Mouse (Mus musculus) stomach, embryonic 14.5 days (tissue): ENCODE data around the gene Ifi27l2b. TPM values are rescaled to one million over a fixed set of nuclear protein-coding genes. Genes with fewer than 3 reads are reported as not detected.
"Not testable (repeated sequence)": the region's sequence is repeated elsewhere in the genome, so short reads cannot be mapped to it uniquely, and the experiment has no call there.

Experiments
- ATAC-seq: fragments of 200-750 bp; cut with Nextera tagmentation; 2 replicates; pipeline ENCODE4 v1.8.0; 2017; ENCODE audit warnings: low read depth, moderate TSS enrichment; ENCODE audit not compliant: insufficient number of reproducible peaks, insufficient read depth, low FRiP score
- H3K27ac ChIP-seq: fragments of 300-500 bp; sonication (generic); 2 replicates; pipeline ENCODE4 v1.5.1; 2014; ENCODE audit warnings: mild to moderate bottlenecking, low read length, moderate library complexity, mixed read lengths
- H3K27me3 ChIP-seq: fragments of 300-500 bp; sonication (generic); 2 replicates; pipeline ENCODE4 v1.6.1; 2014; ENCODE audit warnings: low read length, control low read depth, mixed read lengths; ENCODE audit not compliant: control insufficient read depth, insufficient read depth
- H3K36me3 ChIP-seq: fragments of 300-500 bp; sonication (generic); 2 replicates; pipeline ENCODE4 v1.6.1; 2014; ENCODE audit warnings: mild to moderate bottlenecking, control low read depth, low read length, moderate library complexity, mixed read lengths; ENCODE audit not compliant: control insufficient read depth, insufficient read depth
- H3K4me1 ChIP-seq: fragments of 300-500 bp; sonication (generic); 2 replicates; pipeline ENCODE4 v1.6.1; 2014; ENCODE audit warnings: low read length, control low read depth, mixed read lengths; ENCODE audit not compliant: control insufficient read depth, insufficient read depth
- H3K4me2 ChIP-seq: fragments of 300-500 bp; sonication (generic); replicated peaks from 2 replicates; pipeline ENCODE4 v1.6.1; 2014; ENCODE audit warnings: low read depth, low read length, control low read depth
- H3K4me3 ChIP-seq: fragments of 300-500 bp; sonication (generic); 2 replicates; pipeline ENCODE4 v1.5.1; 2014; ENCODE audit warnings: low read depth, low read length, control low read depth
- H3K9ac ChIP-seq: fragments of 300-500 bp; sonication (generic); replicated peaks from 2 replicates; pipeline ENCODE4 v1.6.1; 2014; ENCODE audit warnings: low read depth, mild to moderate bottlenecking, control low read depth, low read length, moderate library complexity, mixed read lengths
- H3K9me3 ChIP-seq: fragments of 300-500 bp; sonication (generic); 2 replicates; pipeline ENCODE4 v1.6.1; 2016; ENCODE audit warnings: low read depth, low read length, control low read depth; ENCODE audit not compliant: control insufficient read depth
- WGBS: fragments of 180-500 bp; shearing (Covaris S2); extraction: QIAGEN DNeasy Blood & Tissue Kit; methylation state at CpG from one replicate; pipeline ENCODE4 v1.1.7; 2014; 5-methylcytosine and 5-hydroxymethylcytosine counted together
- polyA plus RNA-seq: library from polyadenylated mRNA; unstranded; fragments of >200 nt; fragmentation: Nextera tagmentation; extraction: Ambion mirVana; gene quantifications from 2 replicates; pipeline ENCODE4 v1.2.1, GENCODE M21; 2014

Ifi27l2b gene
- polyA plus RNA-seq, 1 experiment from 2014 or later: 1.3 TPM

DNA sequence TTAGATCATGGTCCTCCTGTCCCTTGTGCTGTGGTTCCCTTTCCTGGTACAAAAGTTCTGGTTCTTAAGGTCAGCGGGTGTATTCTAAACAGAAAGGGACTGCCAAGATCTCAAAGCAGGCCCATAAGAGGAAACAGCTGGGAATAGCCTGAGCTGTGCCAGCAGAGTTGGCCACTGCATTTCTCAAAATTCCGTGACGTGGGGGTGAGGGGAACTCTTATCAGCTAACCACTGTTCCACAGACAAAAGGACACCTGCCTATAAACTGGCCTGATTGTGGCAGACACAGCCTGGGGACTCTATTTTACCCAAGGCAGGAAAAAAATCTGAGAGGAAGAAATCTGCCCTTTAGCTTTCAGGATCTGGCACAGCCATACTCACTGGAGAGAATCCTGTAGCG, 30.3 kb upstream of the Ifi27l2b start:
- H3K4me3 ChIP-seq: no peak overlapping the region
- no peak overlapping the region for H3K27ac ChIP-seq
- H3K36me3 ChIP-seq: no peaks in the 10 kb centered on the region
- no peak for ATAC-seq
- no peaks in the 10 kb centered on the region for H3K4me1 ChIP-seq
- 58% methylated on average over 4 of the region's 4 CpGs for WGBS
- no peaks in the 10 kb centered on the region for H3K27me3 ChIP-seq
- no peak overlapping the region for H3K4me2 ChIP-seq
- no peak overlapping the region for H3K9ac ChIP-seq
- H3K9me3 ChIP-seq: no peaks in the 10 kb centered on the region

DNA sequence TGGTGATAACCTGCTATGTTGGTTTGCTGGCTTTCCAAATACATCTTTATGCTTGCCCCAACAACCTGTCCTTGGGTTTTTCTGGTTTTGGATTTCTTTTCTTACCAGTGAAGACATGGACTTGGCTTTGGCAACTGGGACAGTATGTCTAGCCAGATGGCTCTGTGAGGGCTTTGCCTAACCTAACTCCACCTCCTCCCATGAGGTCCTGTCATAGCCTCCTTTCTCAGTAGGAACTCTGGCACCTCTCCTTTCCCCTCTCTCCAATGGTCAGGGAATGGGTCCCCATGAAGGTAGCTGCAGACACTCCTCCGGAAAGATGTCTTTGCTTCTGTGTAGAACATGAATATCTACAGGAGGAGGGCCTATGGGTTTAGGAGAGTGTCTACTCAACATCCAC, 29.7 kb upstream of the Ifi27l2b start:
- Histone ChIP-seq H3K27me3 (no peaks in the 10 kb centered on the region), H3K4me1 (no peaks in the 10 kb centered on the region), H3K36me3 (no peaks in the 10 kb centered on the region), H3K4me3 (no peak overlapping the region), H3K9ac (no peak overlapping the region), H3K9me3 (no peaks in the 10 kb centered on the region), H3K4me2 (no peak overlapping the region), H3K27ac (no peak overlapping the region)
- ATAC-seq: no peak
- 79% methylated on average over 1 of the region's 1 CpGs for WGBS

DNA sequence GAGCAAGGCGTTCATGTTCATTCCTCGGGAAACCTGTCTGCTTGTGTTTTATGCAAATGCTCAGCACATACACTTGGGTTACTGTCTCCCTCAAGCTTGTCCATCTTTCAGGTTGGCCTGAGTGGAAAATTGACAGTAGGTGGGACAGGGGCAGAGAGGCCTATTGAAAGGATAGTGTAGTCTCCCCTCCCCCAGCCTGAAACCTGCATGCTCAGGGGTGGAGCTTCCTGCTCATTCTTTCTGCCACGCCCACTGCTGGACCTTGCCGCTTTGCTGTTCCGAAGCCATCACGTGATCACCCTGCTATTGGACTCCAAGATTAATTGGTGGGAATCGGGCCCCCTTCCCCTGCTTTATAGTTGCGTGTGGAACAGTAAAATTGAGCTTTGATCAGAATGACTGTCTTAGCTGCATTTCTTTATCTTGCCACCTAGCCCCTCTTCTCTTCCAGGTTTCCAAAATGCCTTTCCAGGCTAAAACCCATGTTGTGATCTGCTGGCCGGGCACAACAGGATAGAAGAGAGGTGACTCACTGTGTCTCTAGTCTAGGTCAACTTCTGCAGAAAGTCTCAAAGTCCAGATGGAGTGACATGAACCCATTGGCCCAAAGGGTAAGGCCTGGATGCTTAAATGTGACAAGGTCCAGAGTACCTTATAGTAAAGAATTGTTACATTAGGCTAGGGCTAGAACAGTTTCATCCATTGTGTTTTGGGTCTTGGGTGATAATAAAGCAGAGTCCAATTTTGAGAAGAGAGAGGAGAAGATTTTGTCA, 27.4 kb upstream of the Ifi27l2b start:
- H3K4me2 ChIP-seq, H3K9me3 ChIP-seq, H3K27me3 ChIP-seq, H3K4me1 ChIP-seq, ATAC-seq, H3K9ac ChIP-seq, H3K36me3 ChIP-seq, H3K27ac ChIP-seq, H3K4me3 ChIP-seq: not testable (repeated sequence)
- 65% methylated on average over 9 of the region's 9 CpGs for WGBS

DNA sequence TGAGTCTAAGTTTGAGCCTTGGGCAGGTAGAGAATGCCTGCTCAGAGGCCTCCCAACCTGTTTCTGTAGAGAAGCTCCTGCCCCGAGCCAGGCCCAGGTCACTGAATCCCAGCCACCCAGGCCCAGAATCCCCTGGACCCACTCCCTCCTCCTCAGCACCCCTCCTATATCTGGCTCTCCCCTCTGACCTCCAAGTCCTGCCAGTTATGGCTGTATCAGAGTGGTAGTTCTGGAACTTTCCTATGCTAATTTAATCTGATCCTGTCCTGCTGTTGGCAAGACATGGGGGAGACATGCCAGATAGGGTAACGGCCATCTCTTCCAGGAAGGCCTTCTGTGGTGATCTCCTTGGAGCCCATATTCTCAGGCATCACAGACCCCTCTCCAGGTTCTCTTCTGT, 25.8 kb upstream of the Ifi27l2b start:
- H3K36me3 ChIP-seq: no peaks in the 10 kb centered on the region
- WGBS: 75% methylated on average over 2 of the region's 2 CpGs
- H3K27ac ChIP-seq: no peak overlapping the region
- no peak overlapping the region for H3K4me3 ChIP-seq
- no peaks in the 10 kb centered on the region for H3K4me1 ChIP-seq
- no peaks in the 10 kb centered on the region for H3K9me3 ChIP-seq
- no peak overlapping the region for H3K4me2 ChIP-seq
- ATAC-seq: no peak
- no peak overlapping the region for H3K9ac ChIP-seq
- no peaks in the 10 kb centered on the region for H3K27me3 ChIP-seq

DNA sequence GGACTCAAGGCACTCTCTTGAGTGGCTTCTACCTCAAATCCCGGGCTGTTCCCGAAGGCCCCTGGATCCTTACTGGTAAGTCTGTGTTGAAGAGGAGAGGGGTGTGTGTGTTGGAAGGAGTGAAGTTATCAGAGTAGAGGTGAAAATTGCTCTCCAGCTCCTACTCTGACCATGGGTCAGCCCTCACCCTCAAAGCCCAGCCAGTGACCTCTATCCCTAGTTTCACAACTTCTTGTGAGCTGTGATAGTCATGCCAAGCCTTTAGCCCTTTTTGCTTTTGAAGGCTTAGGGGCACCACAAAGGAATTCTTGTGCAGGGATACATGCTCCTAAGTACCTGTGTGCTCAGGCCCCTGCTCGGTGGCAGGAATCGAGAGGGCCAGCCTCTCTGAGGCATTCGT, 24.6 kb upstream of the Ifi27l2b start:
- no peak for ATAC-seq
- Histone ChIP-seq H3K27me3 (no peaks in the 10 kb centered on the region), H3K36me3 (no peaks in the 10 kb centered on the region), H3K4me2 (no peak overlapping the region), H3K4me3 (no peak overlapping the region), H3K9me3 (no peaks in the 10 kb centered on the region), H3K9ac (no peak overlapping the region), H3K4me1 (no peaks in the 10 kb centered on the region), H3K27ac (no peak overlapping the region)
- 80% methylated on average over 5 of the region's 5 CpGs for WGBS

DNA sequence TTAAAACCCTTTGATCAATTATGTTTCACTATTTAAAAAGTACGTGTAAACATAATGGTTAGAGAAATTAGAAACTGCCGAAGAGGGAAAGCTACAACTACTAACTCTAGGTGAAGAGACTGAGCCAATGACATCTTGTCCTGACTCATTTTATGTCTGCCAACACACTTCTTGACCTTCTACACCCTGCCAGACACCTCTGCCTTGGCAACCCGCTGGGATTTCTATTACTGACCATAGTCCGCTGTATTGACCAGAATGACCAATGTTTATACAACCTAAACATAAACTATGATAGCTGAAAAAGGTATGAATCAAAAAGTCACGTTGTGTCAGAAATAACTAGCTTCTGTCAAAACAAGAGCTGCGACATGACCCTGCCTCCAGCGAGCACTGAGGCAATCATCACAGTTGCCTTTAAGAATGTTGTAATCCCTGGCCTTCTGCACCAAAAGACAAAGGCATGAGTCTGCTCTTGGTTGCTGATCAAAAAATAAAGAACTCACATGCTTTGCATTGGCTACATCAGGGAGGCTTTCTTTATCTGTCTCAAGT, 20.5 kb upstream of the Ifi27l2b start:
- no peak overlapping the region for H3K4me3 ChIP-seq
- no peak for ATAC-seq
- H3K9me3 ChIP-seq: no peaks in the 10 kb centered on the region
- no peaks in the 10 kb centered on the region for H3K27me3 ChIP-seq
- H3K4me1 ChIP-seq: no peaks in the 10 kb centered on the region
- H3K4me2 ChIP-seq: no peak overlapping the region
- 57% methylated on average over 7 of the region's 7 CpGs for WGBS
- H3K9ac ChIP-seq: no peak overlapping the region
- no peak overlapping the region for H3K27ac ChIP-seq
- H3K36me3 ChIP-seq: no peaks in the 10 kb centered on the region

DNA sequence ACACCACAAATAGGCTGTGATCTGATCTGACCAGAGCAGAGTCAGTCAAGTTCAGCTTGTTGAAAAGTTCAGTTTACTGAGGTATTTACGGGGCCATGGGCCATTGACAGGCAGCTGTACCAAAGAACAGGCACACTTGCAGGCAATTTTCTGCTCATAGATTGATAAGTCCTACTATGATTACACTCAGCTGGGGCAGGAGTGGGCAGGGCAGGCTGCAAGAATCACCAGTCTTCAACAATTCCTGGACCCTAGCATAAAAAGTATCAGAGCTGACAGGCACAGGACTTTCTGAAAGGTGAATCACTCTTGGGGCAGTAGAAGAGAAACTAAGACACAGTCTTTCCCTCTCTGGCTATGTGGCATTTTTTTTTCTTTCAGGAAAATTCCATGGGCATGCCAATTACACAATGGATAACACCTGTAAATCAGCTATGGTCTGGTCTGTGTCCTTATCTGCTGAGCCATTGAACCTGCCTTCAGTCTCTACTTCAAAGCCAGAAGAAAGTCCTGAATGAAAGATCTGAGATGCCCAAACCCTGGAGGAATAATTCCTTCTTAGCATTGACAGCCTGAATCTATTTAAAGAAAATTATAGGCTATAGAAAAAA, 19.9 kb upstream of the Ifi27l2b start:
- H3K9ac ChIP-seq: no peak overlapping the region
- H3K27ac ChIP-seq: no peak overlapping the region
- H3K27me3 ChIP-seq: no peaks in the 10 kb centered on the region
- 71% methylated on average over 1 of the region's 1 CpGs for WGBS
- no peaks in the 10 kb centered on the region for H3K36me3 ChIP-seq
- ATAC-seq: no peak
- H3K9me3 ChIP-seq: no peaks in the 10 kb centered on the region
- no peak overlapping the region for H3K4me2 ChIP-seq
- H3K4me3 ChIP-seq: no peak overlapping the region
- H3K4me1 ChIP-seq: no peaks in the 10 kb centered on the region

DNA sequence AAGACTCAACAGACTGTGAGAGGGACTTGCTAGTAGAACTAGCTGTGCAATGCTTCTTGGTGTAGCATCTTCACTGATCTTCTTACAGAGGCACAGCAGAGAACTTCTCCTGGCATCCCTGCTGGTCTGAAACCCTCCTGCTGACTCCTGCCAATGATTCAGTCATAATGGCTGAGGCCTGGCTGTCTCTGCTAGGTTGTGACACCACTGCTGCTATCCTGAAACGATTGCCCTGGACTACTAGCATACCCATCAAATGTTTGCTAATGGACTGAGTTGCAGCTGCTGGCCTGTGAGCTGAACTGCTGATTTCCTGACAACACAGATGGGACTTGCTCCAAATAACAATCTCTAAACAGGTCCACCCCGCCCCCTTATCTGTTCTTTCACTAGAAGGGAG, 17.5 kb upstream of the Ifi27l2b start:
- no peak overlapping the region for H3K4me3 ChIP-seq
- WGBS: 45% methylated on average over 2 of the region's 2 CpGs
- ATAC-seq: no peak
- H3K9me3 ChIP-seq: no peaks in the 10 kb centered on the region
- no peak overlapping the region for H3K9ac ChIP-seq
- H3K4me1 ChIP-seq: no peaks in the 10 kb centered on the region
- H3K36me3 ChIP-seq: no peaks in the 10 kb centered on the region
- H3K27me3 ChIP-seq: no peaks in the 10 kb centered on the region
- no peak overlapping the region for H3K4me2 ChIP-seq
- no peak overlapping the region for H3K27ac ChIP-seq
